Mouse (Mus musculus) kidney, embryonic 15.5 days (tissue): ENCODE results near the gene Mad2l2. TPM values are rescaled to one million over a fixed set of nuclear protein-coding genes. Genes with fewer than 3 reads are reported as not detected.

Source experiments
- ATAC-seq: fragments of 200-750 bp; cut with Nextera tagmentation; replicated peaks from 2 replicates; pipeline ENCODE4 v1.8.0; 2017; ENCODE audit warnings: moderate TSS enrichment; ENCODE audit not compliant: low FRiP score
- H3K27ac ChIP-seq: fragments of 300-500 bp; sonication (generic); 2 replicates; pipeline ENCODE4 v1.5.1; 2015; ENCODE audit warnings: mild to moderate bottlenecking, inconsistent platforms
- H3K27me3 ChIP-seq: fragments of 300-500 bp; sonication (generic); 2 replicates; pipeline ENCODE4 v1.6.1; 2015; ENCODE audit warnings: inconsistent platforms
- H3K36me3 ChIP-seq: fragments of 300-500 bp; sonication (generic); 2 replicates; pipeline ENCODE4 v1.6.1; 2015; ENCODE audit warnings: inconsistent platforms
- H3K4me1 ChIP-seq: fragments of 300-500 bp; sonication (generic); 2 replicates; pipeline ENCODE4 v1.6.1; 2015; ENCODE audit warnings: inconsistent platforms
- H3K4me2 ChIP-seq: fragments of 300-500 bp; sonication (generic); 2 replicates; pipeline ENCODE4 v1.6.1; 2015; ENCODE audit warnings: moderate library complexity, mild to moderate bottlenecking, inconsistent platforms
- H3K4me3 ChIP-seq: fragments of 300-500 bp; sonication (generic); replicated peaks from 2 replicates; pipeline ENCODE4 v1.5.1; 2015; ENCODE audit warnings: mild to moderate bottlenecking, inconsistent platforms
- H3K9ac ChIP-seq: fragments of 300-500 bp; sonication (generic); 2 replicates; pipeline ENCODE4 v1.6.1; 2015; ENCODE audit warnings: mild to moderate bottlenecking, inconsistent platforms
- H3K9me3 ChIP-seq: fragments of 300-500 bp; sonication (generic); replicated peaks from 2 replicates; pipeline ENCODE4 v1.6.1; 2016; ENCODE audit warnings: inconsistent platforms
- WGBS: fragments of 180-500 bp; shearing (Covaris S2); methylation state at CpG from one replicate; pipeline ENCODE4 v1.1.7; 2015; ENCODE audit warnings: mixed read lengths; 5-methylcytosine and 5-hydroxymethylcytosine counted together
- polyA plus RNA-seq: library from polyadenylated mRNA; unstranded; fragments of >200 nt; fragmentation: Nextera tagmentation; extraction: Ambion mirVana; gene quantifications from 2 replicates; pipeline ENCODE4 v1.2.1, GENCODE M21; 2015

Gene Mad2l2
- polyA plus RNA-seq, 1 experiment from 2014 or later: 69.8 TPM

DNA sequence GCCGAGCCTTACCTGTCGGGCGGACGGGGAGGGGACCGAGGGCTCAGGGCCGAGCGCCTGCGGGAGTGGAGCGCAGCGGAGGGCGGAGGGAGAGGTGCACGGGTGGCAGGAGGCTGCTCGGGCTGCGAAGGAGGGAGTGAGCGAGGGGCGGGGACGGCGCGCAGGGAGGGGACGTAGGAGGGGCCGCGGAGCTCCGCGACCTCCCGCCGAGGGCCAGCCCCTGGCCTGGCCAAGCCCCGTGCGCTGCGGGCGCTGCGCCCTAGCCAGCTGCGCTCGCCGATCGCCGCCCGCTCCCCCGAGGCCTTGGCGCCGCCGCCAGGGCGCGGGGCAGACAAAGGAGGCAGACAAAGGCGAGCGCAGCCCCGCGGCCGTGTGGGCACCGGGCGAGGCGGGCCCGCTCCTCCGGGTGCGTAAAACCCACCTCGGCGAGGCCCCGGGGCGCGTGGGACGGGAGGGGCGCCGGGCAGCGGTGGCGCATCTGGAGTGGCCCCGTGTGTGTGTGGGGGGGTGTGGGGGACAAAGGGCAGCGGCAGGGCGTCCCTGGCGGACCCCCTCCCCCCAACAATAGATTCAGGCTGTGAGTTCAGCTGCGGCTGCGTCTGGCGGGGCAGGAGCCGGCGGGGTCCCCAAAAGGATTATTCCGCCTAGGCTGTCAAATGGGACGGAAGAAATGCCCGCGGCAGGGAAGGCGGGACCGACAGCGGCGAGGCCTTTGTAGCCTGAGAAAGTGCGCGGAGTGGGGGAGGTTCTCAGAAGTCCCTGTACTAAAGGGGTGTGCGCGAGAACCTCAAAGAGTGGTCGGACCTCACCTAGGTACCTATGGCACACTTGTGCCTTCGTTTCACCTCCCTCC is 603 bp downstream of the Mad2l2 start, which contains the start of gene Draxin:
TSS of gene Draxin (minus strand) at position 138 of the 853 bp plus-strand sequence.
- under 1% methylated on average over 83 of the region's 87 CpGs for WGBS
- peak; percentile 93 for ATAC-seq
- Histone ChIP-seq H3K36me3 (no peaks in the 10 kb centered on the region), H3K4me2 (peak within 1 kb of the TSS; percentile 99), H3K9ac (peak within 1 kb of the TSS; percentile 78), H3K27ac (peak within 1 kb of the TSS; percentile 37; the same call in 1 of the 2 replicates), H3K27me3 (peaks cover 53% of the 10 kb centered on the region), H3K9me3 (no peaks in the 10 kb centered on the region), H3K4me1 (peaks cover 24% of the 10 kb centered on the region), H3K4me3 (peak within 1 kb of the TSS; percentile 71)

DNA sequence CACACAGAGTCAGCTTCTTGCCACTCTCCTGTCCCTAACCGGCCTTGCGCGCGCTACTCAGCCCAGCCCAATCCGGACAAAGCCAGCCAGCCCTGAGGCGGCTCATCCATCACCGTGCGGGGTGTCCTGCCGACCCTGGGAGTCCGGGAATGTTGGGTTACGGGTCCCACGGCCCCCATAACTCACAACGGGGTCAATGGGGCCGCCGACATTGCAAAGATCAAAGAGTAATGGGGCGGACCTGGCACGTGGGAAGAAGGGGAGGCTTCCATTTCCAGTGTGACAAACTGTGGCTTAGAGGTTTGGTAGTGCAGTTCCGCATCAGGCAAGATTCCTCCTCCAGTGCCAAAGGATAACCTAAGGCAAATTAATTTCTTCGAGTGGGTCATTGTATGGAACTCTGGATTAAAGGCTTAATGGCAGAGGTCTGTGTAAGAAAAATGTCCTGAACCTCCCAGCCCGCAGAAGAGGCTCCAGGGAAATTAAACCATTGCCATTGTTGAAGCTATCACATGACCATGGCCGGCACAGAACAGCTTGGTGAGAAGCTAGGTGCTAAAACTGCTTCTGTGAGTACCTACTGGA is 1.4 kb downstream of the Mad2l2 start:
- peak overlapping the region; percentile 71 for H3K4me3 ChIP-seq
- peak overlapping the region; percentile 78 for H3K9ac ChIP-seq
- peaks cover 53% of the 10 kb centered on the region for H3K27me3 ChIP-seq
- peaks cover 24% of the 10 kb centered on the region for H3K4me1 ChIP-seq
- 1% methylated on average over 21 of the region's 21 CpGs for WGBS
- H3K27ac ChIP-seq: no peak overlapping the region
- peak overlapping the region; percentile 99 for H3K4me2 ChIP-seq
- H3K9me3 ChIP-seq: no peaks in the 10 kb centered on the region
- peak; percentile 74 for ATAC-seq
- H3K36me3 ChIP-seq: no peaks in the 10 kb centered on the region

DNA sequence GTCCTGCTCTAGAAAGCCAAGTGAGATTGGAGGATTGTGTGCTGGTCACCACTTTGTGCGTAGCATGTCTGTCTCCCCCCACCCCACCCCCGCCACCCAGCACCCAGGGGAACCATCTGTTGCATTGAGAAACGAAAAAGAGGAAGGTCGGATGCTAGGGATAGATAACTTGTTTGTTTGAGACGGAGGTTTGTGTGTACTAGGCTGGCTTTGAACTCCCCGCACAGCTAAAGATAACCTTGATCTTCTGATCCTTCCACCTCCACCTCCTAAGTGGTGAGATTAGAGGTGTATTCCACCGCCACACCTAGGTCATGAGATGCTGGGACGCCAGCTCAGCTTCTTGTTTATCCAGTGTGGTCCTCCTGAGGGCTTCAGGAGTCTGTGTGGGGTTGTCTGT is 4.8 kb downstream of the Mad2l2 start:
- WGBS: 87% methylated on average over 8 of the region's 8 CpGs
- no peak for ATAC-seq

DNA sequence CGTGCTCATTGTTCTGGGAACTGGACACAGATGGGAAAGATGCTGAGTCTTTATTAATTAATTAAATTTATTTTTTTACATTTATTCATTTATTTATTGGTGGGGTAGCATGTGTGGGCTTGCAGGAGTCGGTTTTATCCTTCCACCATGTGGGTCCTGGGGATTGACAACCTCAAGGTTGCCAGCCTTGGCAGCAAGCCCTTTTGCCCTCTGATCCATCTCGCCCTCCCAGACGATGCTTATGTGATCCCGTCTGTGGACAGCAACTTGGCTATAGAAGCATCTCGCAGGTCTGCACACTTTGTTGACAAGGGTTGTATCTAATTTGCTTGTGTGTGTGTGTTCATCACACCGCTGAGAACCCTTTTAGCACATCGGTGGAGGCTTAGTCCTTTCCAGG is 7.3 kb downstream of the Mad2l2 start:
- H3K9ac ChIP-seq: no peak overlapping the region
- 82% methylated on average over 8 of the region's 8 CpGs for WGBS
- peaks cover 6% of the 10 kb centered on the region for H3K4me1 ChIP-seq
- no peak overlapping the region for H3K27ac ChIP-seq
- no peak for ATAC-seq
- H3K4me3 ChIP-seq: no peak overlapping the region
- no peak overlapping the region for H3K4me2 ChIP-seq
- H3K27me3 ChIP-seq: peaks cover 29% of the 10 kb centered on the region
- H3K36me3 ChIP-seq: no peaks in the 10 kb centered on the region
- H3K9me3 ChIP-seq: no peaks in the 10 kb centered on the region

More for the DNA sequence above, 4.8 kb downstream of the Mad2l2 start:
- Histone ChIP-seq H3K4me3 (no peak overlapping the region), H3K9me3 (no peaks in the 10 kb centered on the region), H3K9ac (no peak overlapping the region), H3K36me3 (no peaks in the 10 kb centered on the region), H3K27ac (no peak overlapping the region), H3K4me1 (peaks cover 27% of the 10 kb centered on the region), H3K4me2 (no peak overlapping the region), H3K27me3 (peaks cover 52% of the 10 kb centered on the region)

DNA sequence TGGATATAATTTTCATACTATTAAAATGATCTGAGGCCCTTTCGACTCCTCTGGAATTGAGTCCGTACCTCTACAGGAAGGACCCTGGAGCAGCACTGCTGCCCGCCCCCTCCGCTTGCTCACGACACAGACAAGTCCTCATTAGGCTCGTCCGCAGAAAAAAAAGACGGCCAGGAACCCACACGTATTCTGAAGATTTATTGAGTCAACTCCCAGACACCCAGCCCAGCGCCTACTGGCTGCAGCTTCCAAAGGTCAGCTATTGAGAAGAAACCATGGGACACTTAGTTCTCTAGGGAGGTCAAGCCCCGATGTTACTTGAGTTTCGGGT is 9.5 kb downstream of the Mad2l2 start:
- no peak for ATAC-seq
- peaks cover 26% of the 10 kb centered on the region for H3K27me3 ChIP-seq
- peak overlapping the region; percentile 95 for H3K4me2 ChIP-seq
- H3K27ac ChIP-seq: peak overlapping the region; percentile 97
- no peaks in the 10 kb centered on the region for H3K9me3 ChIP-seq
- H3K4me3 ChIP-seq: peak overlapping the region; percentile 78
- WGBS: under 1% methylated on average over 12 of the region's 12 CpGs
- no peaks in the 10 kb centered on the region; the same call in 1 of the 2 replicates for H3K36me3 ChIP-seq
- peaks cover 6% of the 10 kb centered on the region for H3K4me1 ChIP-seq
- H3K9ac ChIP-seq: peak overlapping the region; percentile 78

DNA sequence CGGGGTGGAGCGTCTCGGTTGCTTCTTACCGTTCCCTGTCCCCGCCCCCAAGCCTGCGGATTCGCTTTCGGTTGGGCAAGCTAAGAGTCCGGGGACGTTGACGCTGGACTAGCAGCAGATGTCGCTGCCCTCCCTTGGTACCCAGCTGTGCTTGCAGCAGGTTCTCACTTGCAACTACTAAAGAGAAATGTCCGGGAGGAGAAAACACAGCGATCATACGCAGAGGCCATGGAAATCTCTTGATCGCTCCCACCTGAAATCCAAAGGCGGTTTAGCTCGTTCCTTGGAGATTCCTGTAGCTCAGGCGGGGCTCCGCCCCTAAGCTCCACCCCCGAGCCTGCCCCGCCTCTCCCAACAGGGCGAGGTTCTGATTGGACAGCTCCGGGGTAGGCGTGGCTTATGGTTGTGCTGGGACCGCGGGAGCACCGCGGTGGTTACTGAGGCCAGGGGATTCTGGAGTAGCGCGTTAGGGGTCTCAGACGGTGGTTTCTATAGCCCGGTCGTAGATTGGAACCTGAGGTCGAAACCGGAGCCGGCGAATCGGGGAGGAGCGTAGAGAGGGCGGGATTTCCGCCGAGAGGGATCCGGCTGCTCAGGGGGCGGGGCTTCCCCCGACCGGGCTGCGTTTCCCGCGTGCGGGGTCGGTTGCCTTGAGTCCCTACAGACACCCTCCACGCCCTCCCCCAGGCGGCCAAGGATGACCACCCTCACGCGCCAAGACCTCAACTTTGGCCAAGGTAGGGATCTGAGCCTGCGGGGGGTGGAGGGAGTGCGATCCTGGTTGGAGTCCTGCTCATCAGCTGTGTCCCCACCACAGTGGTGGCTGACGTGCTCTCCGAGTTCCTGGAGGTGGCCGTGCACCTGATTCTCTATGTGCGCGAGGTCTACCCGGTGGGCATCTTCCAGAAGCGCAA is 10.2 kb downstream of the Mad2l2 start:
- Histone ChIP-seq H3K4me3 (peak overlapping the region; percentile 78), H3K36me3 (peaks cover 6% of the 10 kb centered on the region), H3K27ac (peak overlapping the region; percentile 97), H3K27me3 (peaks cover 25% of the 10 kb centered on the region), H3K4me1 (peaks cover 6% of the 10 kb centered on the region), H3K9ac (peak overlapping the region; percentile 78), H3K9me3 (no peaks in the 10 kb centered on the region), H3K4me2 (peak overlapping the region; percentile 95)
- peak; percentile 95 for ATAC-seq
- WGBS: under 1% methylated on average over 65 of the region's 65 CpGs

DNA sequence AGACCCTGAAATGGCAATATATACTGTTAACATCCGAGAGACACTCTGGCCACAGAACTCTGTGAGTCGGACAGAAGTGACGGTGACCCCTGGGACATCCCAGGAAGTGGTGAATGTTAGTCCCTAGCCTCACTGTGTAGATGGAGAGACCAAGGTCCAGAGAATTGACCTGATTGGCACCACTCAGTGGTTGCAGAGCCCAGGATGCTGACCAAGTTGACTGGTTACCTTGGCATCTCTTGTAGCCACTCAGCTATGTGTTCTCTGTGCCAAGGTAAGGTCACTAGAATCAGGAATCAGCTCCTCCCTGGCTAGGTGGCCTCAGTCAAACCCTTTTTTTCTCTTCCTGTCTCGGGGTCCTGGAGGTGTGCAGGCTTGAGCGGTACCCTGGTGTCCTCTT is 13.5 kb downstream of the Mad2l2 start:
- H3K9ac ChIP-seq: no peak overlapping the region
- no peak for ATAC-seq
- WGBS: 88% methylated on average over 5 of the region's 5 CpGs
- peaks cover 7% of the 10 kb centered on the region for H3K27me3 ChIP-seq
- peaks cover 8% of the 10 kb centered on the region for H3K4me1 ChIP-seq
- no peak overlapping the region for H3K4me2 ChIP-seq
- H3K4me3 ChIP-seq: no peak overlapping the region
- H3K36me3 ChIP-seq: peaks cover 24% of the 10 kb centered on the region
- H3K9me3 ChIP-seq: no peaks in the 10 kb centered on the region
- no peak overlapping the region for H3K27ac ChIP-seq

DNA sequence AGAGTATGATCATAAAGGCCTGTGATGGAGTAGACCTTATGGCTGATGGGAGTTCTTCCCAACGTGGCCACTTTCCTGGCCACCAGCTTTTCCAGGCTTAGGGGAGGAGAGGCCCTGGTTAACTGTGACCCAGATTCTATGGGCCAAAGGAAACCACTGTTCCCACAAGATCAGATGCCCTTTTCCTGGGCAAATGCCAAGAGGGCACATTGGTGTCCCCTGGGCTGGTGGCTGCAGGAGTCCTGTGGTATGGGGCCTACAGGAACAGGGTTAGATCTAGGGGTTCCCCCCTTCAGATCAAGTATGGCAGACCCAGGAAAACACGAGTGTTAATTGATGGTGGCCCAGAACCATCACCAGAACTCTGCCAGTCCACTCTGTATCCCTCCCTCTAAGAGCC is 17.5 kb downstream of the Mad2l2 start:
- peaks cover 24% of the 10 kb centered on the region for H3K36me3 ChIP-seq
- H3K27ac ChIP-seq: no peak overlapping the region
- H3K9ac ChIP-seq: no peak overlapping the region
- H3K4me2 ChIP-seq: no peak overlapping the region
- H3K9me3 ChIP-seq: no peaks in the 10 kb centered on the region
- 96% methylated on average over 2 of the region's 2 CpGs for WGBS
- ATAC-seq: no peak
- H3K27me3 ChIP-seq: 0 out of 2 replicates have a peak, but pooled peaks cover 6% of the 10 kb centered on the region
- H3K4me1 ChIP-seq: peaks cover 32% of the 10 kb centered on the region
- no peak overlapping the region for H3K4me3 ChIP-seq

DNA sequence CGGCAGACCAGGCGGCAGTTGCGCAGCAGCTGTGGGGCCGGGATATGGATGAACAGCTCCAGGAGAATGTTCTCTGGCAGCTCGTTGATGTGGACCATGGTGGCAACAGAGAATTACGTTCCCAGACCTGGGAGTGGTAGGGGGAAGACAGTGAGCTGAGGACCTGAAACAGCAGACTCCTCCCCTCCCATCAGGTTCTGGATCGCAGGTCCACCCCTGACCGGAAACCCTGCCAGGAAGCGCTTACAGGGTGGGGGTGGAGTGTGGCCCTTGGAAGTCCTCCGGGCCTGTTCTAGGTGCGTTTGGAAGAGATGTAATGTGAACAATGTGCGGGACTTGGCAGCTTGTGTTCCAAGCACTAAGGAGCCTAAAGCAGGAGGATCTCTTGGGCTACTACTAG is 19.4 kb downstream of the Mad2l2 start:
- Histone ChIP-seq H3K4me1 (peaks cover 32% of the 10 kb centered on the region), H3K27ac (peak overlapping the region; percentile 89), H3K4me2 (peak overlapping the region; percentile 97), H3K9me3 (no peaks in the 10 kb centered on the region), H3K27me3 (0 out of 2 replicates have a peak, but pooled peaks cover 6% of the 10 kb centered on the region), H3K9ac (no peak overlapping the region), H3K4me3 (no peak overlapping the region), H3K36me3 (peaks cover 29% of the 10 kb centered on the region)
- 0 out of 2 replicates have a peak, but pooled peaks have one; percentile 2 for ATAC-seq
- WGBS: 29% methylated on average over 12 of the region's 12 CpGs

DNA sequence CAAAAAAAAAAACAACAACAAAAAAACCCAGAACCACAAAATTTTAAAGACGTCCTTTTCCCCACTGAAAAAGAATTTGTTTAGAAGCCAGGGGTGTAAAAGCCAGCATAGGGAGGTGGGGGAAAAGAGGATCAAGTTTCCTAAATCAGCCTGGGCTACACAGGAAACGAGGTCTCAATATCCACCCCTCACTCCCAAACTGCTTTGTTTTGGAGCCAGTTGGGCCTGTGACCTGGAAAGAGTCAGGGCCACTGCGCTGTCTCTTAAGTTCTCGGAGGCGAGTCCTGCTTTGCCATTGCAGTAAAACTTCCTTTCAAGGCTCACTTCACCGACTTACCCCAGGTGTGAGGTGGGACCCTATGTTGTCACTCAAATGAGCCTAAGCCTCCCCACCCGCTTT is 20.1 kb downstream of the Mad2l2 start:
- no peak overlapping the region for H3K9ac ChIP-seq
- peak overlapping the region; percentile 89 for H3K27ac ChIP-seq
- peaks cover 24% of the 10 kb centered on the region for H3K36me3 ChIP-seq
- H3K27me3 ChIP-seq: 0 out of 2 replicates have a peak, but pooled peaks cover 6% of the 10 kb centered on the region
- ATAC-seq: no peak
- H3K4me2 ChIP-seq: peak overlapping the region; percentile 97
- H3K4me3 ChIP-seq: no peak overlapping the region; the same call in 1 of the 2 replicates
- peaks cover 32% of the 10 kb centered on the region for H3K4me1 ChIP-seq
- H3K9me3 ChIP-seq: no peaks in the 10 kb centered on the region
- WGBS: 32% methylated on average over 7 of the region's 7 CpGs

DNA sequence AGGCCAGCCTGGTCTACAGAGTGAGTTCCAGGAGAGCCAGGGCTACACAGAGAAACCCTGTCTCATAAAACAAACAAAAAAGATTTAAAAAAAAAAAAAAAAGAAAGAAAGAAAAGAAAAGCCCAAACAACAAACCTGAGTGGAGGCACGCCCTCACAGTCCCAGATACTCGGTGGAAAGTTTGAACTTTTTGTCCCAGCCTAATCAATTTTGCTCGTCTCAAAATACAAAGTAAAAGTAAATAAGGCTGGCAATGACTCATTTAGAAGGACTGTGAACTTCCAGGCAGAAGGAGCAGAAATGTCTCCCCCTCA is 20.7 kb downstream of the Mad2l2 start:
- Histone ChIP-seq H3K27ac (peak overlapping the region; percentile 89), H3K36me3 (peaks cover 17% of the 10 kb centered on the region), H3K4me2 (peak overlapping the region; percentile 97), H3K4me1 (peaks cover 32% of the 10 kb centered on the region), H3K27me3 (0 out of 2 replicates have a peak, but pooled peaks cover 6% of the 10 kb centered on the region), H3K4me3 (peak overlapping the region; percentile 72), H3K9ac (no peak overlapping the region), H3K9me3 (no peaks in the 10 kb centered on the region)
- 15% methylated on average over 3 of the region's 3 CpGs for WGBS
- no peak for ATAC-seq
